Mouse (Mus musculus) bone marrow, adult 2 months (tissue): ENCODE measurements at regions not wholly inside any gene's neighbourhood (a gene's known extent, or its start where the extent isn't known, plus 50 kb on each side); places are given as distances from the start of the nearest gene placed in this dataset.

ENCODE experiments used
- CTCF ChIP-seq: fragments of 200-500 bp; IDR thresholded peaks from 2 replicates; pipeline ENCODE4 v1.5.1; 2011; ENCODE audit warnings: low read length, control low read depth; ENCODE audit not compliant: control insufficient read depth, insufficient read depth
- POLR2A ChIP-seq: fragments of 200-500 bp; IDR thresholded peaks from 2 replicates; pipeline ENCODE4 v1.6.1; 2011; ENCODE audit warnings: low read depth, mild to moderate bottlenecking, control low read depth, low read length, borderline replicate concordance; ENCODE audit not compliant: control insufficient read depth

DNA sequence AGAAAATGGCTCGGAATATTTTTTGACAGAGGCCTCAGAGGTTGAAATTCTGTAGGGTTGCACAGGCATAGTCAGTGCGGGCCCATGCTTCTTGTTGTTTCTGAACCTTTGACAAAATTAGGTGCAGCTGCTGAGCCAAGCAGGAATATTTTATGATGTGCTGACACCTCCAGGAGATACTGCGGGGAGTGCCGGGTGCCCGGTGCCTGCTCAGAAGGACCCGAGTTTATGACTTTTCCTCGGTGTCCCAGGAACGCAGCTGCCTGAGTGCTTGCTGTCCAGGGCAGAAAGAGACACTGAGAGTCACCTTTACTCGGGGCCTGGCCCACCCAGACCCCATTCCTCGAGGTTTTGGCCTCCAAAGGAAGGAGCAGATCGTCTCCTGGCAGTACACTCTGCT lies 79.6 kb downstream of the Bod1 start:
- no peak for TF ChIP-seq CTCF
- no peak for TF ChIP-seq POLR2A
